Mouse (Mus musculus) urinary bladder, postnatal 14 days (tissue): ENCODE results near the gene Fhad1.
"Not testable (repeated sequence)": the region's sequence is repeated elsewhere in the genome, so short reads cannot be mapped to it uniquely, and the experiment has no call there.

ENCODE experiments used
- DNase-seq: peaks from one replicate; pipeline ENCODE4 v3.0.0; 2021; ENCODE audit warnings: low spot score

The Fhad1 gene

DNA sequence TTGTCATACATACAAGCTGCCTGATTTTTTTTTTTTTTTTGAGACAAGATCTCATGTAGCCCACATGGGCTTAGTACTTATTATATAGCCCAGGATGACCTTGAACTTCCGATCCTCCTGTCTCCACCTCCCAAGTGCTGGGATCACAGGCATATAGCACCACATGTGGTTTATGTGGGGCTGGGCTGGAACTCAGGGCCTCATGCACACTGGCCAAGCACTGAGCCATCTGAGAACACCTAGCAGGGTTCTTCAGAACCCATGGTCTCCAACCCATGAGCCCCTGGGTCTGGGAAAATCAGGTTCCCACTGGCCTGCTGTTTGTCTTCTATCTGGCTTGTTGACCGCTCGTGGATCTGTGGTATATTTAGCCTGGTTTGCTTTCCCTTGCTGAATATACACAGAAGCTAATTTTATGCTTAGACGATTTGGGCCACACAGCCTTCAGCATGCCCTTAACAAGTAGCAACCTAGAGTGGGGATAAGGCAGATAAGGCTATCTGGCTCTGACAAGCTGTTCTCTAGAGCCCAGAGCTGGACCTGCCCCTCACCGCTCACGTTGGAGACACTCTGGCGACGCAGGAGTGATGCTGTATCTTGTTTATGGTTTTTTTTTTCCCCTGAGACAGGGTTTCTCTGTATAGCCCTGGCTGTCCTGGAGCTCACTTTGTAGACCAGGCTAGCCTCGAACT lies 24.9 kb upstream of the Fhad1 start:
- DNase-seq: no peak

GRCm38 (mm10) chr4:142037897-142038296 lies 23.0 kb upstream of the Fhad1 start:
- no peak for DNase-seq

- DNase-seq: no peak
Measured at GRCm38 (mm10) chr4:142028533-142028932, 13.7 kb upstream of the Fhad1 start.

- no peak for DNase-seq
Measured at GRCm38 (mm10) chr4:142026965-142027364, 12.1 kb upstream of the Fhad1 start.

DNA sequence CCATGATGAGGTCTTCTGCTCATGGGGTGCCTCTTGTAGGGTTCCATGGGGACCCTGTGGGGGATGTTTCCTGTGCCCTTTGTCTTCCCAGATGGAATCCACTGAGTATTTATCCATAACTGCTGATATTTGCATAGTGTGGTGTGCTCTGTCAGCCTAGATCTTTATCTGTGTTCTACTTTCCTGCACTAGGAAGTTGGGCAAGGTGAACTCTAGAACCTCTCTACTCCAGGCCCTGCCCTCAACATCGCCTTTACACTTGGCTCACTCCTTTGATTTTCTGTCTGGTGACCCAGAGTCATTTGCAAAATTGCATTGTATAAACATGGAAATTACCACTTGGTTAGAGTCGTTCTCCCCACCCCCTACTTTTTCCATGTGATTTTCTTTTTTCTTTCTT lies 9.7 kb upstream of the Fhad1 start:
- DNase-seq: no peak

- DNase-seq: no peak
Measured at GRCm38 (mm10) chr4:142023166-142023565, 8.3 kb upstream of the Fhad1 start.

- DNase-seq: no peak
Measured at GRCm38 (mm10) chr4:142017686-142018085, 2.8 kb upstream of the Fhad1 start.

DNA sequence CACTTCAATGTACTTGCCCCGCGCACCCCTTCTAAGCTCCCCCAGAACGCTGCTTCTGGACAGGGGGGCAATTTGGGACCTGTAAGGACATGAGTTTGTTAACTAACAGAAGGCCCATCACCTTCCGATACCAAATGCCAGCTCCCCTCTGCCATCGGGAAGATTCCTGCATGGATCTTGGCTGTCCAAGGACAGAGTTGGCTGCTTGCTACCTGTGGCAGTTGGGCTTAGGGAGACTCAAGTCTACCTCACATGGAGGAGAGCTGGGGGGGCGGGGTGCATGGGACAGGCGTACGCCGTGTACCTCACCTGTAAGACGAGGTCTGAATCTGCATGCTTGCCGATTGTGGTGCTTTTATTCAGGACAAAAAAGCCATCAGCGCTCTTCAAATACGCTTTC lies 3.6 kb downstream of the Fhad1 start:
- no peak for DNase-seq

DNA sequence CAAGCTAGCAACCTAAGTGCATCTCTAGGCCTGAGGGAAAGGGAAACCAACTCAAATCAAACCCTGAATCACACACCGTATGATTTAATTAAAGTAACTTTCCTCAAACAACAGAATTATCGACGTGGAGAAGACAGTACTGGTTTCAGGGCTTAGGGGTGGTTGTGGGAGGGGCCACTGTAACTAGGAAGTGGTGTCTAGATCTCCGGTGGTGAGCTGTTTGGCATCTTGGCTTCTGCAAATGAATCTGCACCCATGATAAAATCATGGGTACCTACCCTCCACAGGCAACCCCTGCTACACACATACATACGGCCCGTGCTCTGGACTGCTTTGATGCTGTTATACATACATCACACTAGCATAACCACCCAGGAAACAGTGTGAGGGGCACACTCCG lies 4.4 kb downstream of the Fhad1 start:
- DNase-seq: no peak

GRCm38 (mm10) chr4:142008206-142008605 lies 6.7 kb downstream of the Fhad1 start:
- DNase-seq: no peak

GRCm38 (mm10) chr4:142000581-142000980 lies 14.3 kb downstream of the Fhad1 start:
- DNase-seq: no peak

- peak; percentile 41 for DNase-seq
Measured at GRCm38 (mm10) chr4:141999494-142000074, 15.3 kb downstream of the Fhad1 start.

GRCm38 (mm10) chr4:141998282-141998821 lies 16.5 kb downstream of the Fhad1 start:
- peak; percentile 70 for DNase-seq

GRCm38 (mm10) chr4:141996880-141997279 lies 18.0 kb downstream of the Fhad1 start:
- DNase-seq: no peak

DNA sequence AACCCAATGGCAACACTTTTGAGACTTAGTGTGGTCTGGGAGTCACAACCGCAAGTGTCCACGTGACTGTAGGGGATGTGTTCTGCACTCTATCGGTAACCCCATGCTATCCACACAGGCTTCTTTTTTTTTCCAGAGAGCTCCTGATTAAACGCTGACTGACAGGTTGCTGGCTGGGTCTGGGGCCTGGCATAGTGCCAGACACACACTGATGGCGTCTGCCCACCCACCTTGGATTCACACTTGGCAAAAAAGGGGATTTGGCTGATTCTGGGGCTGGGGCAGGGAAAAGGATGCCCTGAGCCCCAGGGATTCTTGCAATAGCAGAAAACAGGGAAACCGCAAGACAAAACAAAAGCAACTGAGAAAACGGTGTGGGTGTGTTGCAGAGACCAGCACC lies 18.8 kb downstream of the Fhad1 start:
- DNase-seq: no peak

DNA sequence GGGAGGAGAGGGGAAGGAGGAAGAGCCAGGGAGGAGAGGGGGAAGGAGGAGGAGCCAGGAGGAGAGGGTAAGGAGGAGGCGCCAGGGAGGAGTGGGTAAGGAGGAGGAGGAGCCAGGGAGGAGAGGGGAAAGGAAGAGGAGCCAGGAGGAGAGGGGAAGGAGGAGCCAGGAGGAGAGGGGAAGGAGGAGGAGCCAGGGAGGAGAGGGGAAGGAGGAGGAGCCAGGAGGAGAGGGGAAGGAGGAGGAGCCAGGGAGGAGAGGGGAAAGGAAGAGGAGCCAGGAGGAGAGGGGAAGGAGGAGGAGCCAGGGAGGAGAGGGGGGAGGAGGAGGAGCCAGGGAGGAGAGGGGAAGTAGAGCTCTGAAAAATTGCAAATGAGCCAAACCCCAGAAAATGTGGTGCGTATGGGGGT lies 20.8 kb downstream of the Fhad1 start:
- not testable (repeated sequence) for DNase-seq

GRCm38 (mm10) chr4:141993347-141994061 lies 21.4 kb downstream of the Fhad1 start:
- no peak for DNase-seq

GRCm38 (mm10) chr4:141992530-141993204 lies 22.2 kb downstream of the Fhad1 start:
- DNase-seq: no peak

- DNase-seq: no peak
Measured at GRCm38 (mm10) chr4:141988178-141988577, 26.7 kb downstream of the Fhad1 start.

- DNase-seq: no peak
Measured at GRCm38 (mm10) chr4:141983689-141984088, 31.2 kb downstream of the Fhad1 start.

GRCm38 (mm10) chr4:141981475-141981874 lies 33.4 kb downstream of the Fhad1 start:
- DNase-seq: no peak

DNA sequence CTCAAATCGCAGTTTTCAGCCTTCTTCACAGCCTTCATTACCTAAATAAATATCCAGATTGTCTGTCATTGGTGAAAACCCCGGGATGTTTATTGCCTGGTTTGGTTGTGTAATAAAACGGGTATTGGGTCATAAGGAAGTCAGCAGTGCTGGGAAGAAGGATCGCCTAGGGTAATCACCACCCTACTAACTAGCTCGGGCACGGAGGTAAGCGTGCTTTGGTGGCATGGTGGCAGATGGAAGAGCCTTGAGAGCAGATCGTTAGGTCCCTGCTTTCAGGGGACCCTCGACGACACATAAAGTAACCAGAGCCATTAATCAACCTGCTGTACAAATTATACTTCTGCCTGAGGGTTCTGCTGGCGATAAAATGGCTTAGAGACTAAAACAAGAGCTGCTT lies 36.3 kb downstream of the Fhad1 start:
- DNase-seq: no peak
